Mouse (Mus musculus) intestine, embryonic 14.5 days (tissue): ENCODE measurements at regions not wholly inside any gene's neighbourhood (a gene's known extent, or its start where the extent isn't known, plus 50 kb on each side); places are given as distances from the start of the nearest gene placed in this dataset.

Experiments
- ATAC-seq: fragments of 200-750 bp; cut with Nextera tagmentation; replicated peaks from 2 replicates; pipeline ENCODE4 v1.8.0; 2017; ENCODE audit warnings: low read depth, moderate number of reproducible peaks, moderate TSS enrichment, moderate library complexity; ENCODE audit not compliant: low FRiP score, low TSS enrichment
- DNase-seq: peaks from one replicate; pipeline ENCODE4 v3.0.0-alpha.2; 2018; ENCODE audit warnings: low spot score
- H3K27ac ChIP-seq: fragments of 300-500 bp; sonication (generic); 2 replicates; pipeline ENCODE4 v1.5.1; 2014; ENCODE audit warnings: low read depth, mild to moderate bottlenecking, control low read depth
- H3K27me3 ChIP-seq: fragments of 300-500 bp; sonication (generic); replicated peaks from 2 replicates; pipeline ENCODE4 v1.6.1; 2014; ENCODE audit warnings: low read length, control low read depth; ENCODE audit not compliant: control insufficient read depth, insufficient read depth
- H3K36me3 ChIP-seq: fragments of 300-500 bp; sonication (generic); 2 replicates; pipeline ENCODE4 v1.6.1; 2014; ENCODE audit warnings: low read length, control low read depth; ENCODE audit not compliant: control insufficient read depth, insufficient read depth
- H3K4me1 ChIP-seq: fragments of 300-500 bp; sonication (generic); replicated peaks from 2 replicates; pipeline ENCODE4 v1.6.1; 2014; ENCODE audit warnings: low read length, control low read depth, mixed read lengths; ENCODE audit not compliant: control insufficient read depth, insufficient read depth
- H3K4me2 ChIP-seq: fragments of 300-500 bp; sonication (generic); 2 replicates; pipeline ENCODE4 v1.6.1; 2014; ENCODE audit warnings: low read length
- H3K4me3 ChIP-seq: fragments of 300-500 bp; sonication (generic); 2 replicates; pipeline ENCODE4 v1.5.1; 2014; ENCODE audit warnings: low read depth, low read length, control low read depth, mixed read lengths
- H3K9ac ChIP-seq: fragments of 300-500 bp; sonication (generic); 2 replicates; pipeline ENCODE4 v1.6.1; 2014; ENCODE audit warnings: mild to moderate bottlenecking, low read length
- H3K9me3 ChIP-seq: fragments of 300-500 bp; sonication (generic); 2 replicates; pipeline ENCODE4 v1.6.1; 2016; ENCODE audit warnings: low read length, control low read depth; ENCODE audit not compliant: control insufficient read depth
- WGBS: fragments of 180-500 bp; shearing (Covaris S2); extraction: QIAGEN DNeasy Blood & Tissue Kit; methylation state at CpG from one replicate; pipeline ENCODE4 v1.1.7; 2014; 5-methylcytosine and 5-hydroxymethylcytosine counted together

DNA sequence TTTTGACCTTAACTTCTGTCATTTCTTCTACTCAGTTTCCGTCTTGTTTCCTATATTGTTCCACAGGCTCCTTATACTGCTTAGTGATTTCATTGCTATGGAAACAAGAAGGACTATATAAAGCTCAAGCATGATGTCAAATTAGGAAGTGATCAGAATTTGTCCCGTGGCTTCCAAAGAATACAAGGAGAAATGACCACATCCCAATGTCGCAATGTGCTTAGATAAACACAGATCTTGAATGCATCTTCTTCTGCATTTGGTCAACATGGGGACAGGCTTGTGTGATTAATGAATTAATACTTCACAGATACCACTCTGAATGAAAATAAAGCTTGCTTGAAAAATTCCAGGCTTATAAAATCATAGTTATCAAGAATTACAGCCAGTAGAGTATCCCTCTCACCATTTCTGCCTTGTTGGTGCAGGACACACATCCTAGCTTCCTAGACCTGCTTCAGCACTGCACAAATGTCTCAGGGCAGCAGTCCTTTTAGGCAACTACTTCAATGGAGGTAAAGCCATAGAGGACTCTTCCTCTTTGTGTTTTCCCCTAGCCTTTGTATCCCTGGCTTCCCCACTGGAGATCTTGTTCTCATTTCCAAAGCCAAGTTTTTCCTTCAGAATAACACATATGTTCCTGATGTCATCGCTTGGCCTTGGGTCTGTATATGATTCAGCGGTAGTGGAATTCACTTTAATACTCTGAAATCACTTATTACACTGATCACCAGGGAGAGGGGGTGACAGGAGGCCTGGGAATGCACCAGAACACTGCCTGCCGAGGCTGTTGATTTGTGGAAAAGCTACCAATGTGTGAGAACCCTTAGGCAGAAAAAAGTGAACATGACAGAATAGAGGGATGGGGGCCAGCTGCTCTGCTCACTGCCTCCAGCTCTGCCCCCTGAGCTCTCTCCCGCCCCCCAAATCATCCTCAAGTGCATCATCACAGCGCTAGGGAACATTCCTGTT, 97.9 kb upstream of the Ccn6 start:
- H3K9ac ChIP-seq, result no peak overlapping the region
- H3K4me1 ChIP-seq, result peaks cover 41% of the 10 kb centered on the region
- peak; percentile 61 for DNase-seq
- no peak overlapping the region for H3K4me2 ChIP-seq
- ATAC-seq, result 0 out of 2 replicates have a peak, but pooled peaks have one; percentile 50
- WGBS, result 48% methylated on average over 8 of the region's 8 CpGs
- no peaks in the 10 kb centered on the region for H3K36me3 ChIP-seq
- no peaks in the 10 kb centered on the region for H3K27me3 ChIP-seq
- no peak overlapping the region for H3K4me3 ChIP-seq
- no peaks in the 10 kb centered on the region for H3K9me3 ChIP-seq
- H3K27ac ChIP-seq, result peak overlapping the region; percentile 82

GRCm38 (mm10) chr10:39260061-39260460, 96.5 kb upstream of the Ccn6 start:
- Histone ChIP-seq H3K4me1 (peaks cover 31% of the 10 kb centered on the region), H3K4me3 (no peak overlapping the region), H3K9ac (no peak overlapping the region), H3K27me3 (no peaks in the 10 kb centered on the region), H3K27ac (no peak overlapping the region), H3K36me3 (no peaks in the 10 kb centered on the region), H3K4me2 (no peak overlapping the region), H3K9me3 (no peaks in the 10 kb centered on the region)
- no peak for DNase-seq
- 92% methylated on average over 6 of the region's 6 CpGs for WGBS
- no peak for ATAC-seq

DNA sequence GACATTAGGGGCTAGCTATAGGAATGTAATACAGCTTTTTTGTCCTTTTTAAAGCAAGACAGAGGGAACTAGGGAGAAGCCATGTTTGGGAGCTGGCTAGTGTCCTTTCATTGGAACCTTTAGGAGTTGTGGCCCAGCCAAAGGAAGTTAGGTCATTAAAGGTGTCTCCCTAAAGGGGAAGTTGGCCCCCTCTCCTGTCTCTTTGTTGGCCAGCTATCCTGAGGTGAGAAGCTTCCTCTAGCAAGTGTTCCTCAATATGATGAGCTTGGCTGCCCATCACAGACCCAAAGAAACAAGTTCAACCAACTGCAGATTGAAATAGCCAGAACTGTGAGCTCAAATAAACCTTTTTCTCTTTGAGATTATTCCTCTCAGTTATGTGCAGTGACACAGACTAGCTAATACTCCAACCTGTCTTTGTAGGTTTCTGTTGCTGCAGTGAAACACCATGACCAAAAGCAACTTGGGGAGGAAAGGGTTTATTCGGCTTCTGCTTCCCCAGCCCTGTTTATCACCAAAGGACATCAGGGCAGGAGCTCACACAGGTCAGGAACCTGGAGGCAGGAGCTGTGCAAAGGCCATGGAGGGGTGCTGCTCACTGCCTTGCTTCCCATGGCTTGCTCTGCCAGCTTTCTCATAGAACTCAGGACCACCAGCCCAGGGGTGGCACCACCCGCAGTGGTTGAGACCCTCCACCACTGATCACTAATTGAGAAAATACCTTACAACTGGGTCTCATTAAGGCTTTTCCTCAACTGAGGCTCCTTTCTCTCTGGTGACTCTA, 94.0 kb upstream of the Ccn6 start:
- 83% methylated on average over 2 of the region's 2 CpGs for WGBS
- Histone ChIP-seq H3K4me2 (no peak overlapping the region), H3K4me3 (no peak overlapping the region), H3K27me3 (no peaks in the 10 kb centered on the region), H3K9ac (no peak overlapping the region), H3K4me1 (peaks cover 18% of the 10 kb centered on the region; the same call in 1 of the 2 replicates), H3K9me3 (no peaks in the 10 kb centered on the region), H3K27ac (no peak overlapping the region), H3K36me3 (no peaks in the 10 kb centered on the region)
- ATAC-seq (no peak), DNase-seq (peak; percentile 47)

DNA sequence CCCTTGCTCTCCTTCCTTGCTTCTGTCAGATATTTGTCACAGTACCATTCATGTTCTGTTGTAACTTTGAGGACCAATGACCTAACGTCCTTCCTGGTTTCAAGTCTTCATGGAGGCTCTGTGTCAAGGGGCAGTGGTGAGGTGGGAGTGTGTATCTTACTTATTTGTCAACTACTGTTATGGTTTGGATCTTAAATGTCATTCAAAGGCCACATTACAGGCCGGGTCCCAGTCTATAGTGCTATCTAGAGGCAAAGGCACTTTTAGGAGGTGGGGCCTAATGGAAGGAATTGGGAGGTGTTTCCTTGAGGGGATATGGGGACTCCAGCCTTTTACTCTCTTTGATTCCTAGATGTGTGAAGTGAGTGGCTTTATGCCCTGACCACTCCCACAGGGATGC, 91.0 kb upstream of the Ccn6 start:
- DNase-seq (peak; percentile 38), ATAC-seq (no peak)
- no peak overlapping the region for H3K9ac ChIP-seq
- H3K27me3 ChIP-seq, result no peaks in the 10 kb centered on the region
- H3K9me3 ChIP-seq, result no peaks in the 10 kb centered on the region
- no peaks in the 10 kb centered on the region for H3K4me1 ChIP-seq
- H3K27ac ChIP-seq, result no peak overlapping the region
- no peak overlapping the region for H3K4me2 ChIP-seq
- no peaks in the 10 kb centered on the region for H3K36me3 ChIP-seq
- H3K4me3 ChIP-seq, result no peak overlapping the region
- 80% methylated on average over 2 of the region's 2 CpGs for WGBS

DNA sequence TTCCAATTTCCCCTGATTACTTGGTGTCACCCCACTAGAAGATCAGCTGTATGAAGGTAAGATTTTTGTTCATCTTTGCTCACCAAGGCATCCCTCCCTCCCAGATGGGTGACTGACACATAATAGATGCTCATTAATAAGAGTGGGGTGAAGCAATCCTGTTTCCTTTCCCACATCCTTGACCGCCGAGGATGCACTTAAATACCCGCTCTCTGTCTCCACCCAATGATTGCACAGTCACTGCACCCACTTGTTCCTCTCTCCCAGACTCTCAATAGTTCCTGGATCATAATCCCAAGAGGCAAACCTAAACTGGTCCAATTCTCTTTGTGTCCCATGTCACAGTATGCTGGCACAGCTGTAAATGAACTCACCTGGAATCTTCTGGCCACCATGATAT, 86.4 kb upstream of the Ccn6 start:
- H3K9me3 ChIP-seq, result no peaks in the 10 kb centered on the region
- H3K4me3 ChIP-seq, result no peak overlapping the region
- no peak overlapping the region for H3K27ac ChIP-seq
- no peak for DNase-seq
- ATAC-seq, result no peak
- 89% methylated on average over 3 of the region's 3 CpGs for WGBS
- no peak overlapping the region for H3K9ac ChIP-seq
- H3K4me2 ChIP-seq, result no peak overlapping the region
- no peaks in the 10 kb centered on the region for H3K27me3 ChIP-seq
- H3K36me3 ChIP-seq, result no peaks in the 10 kb centered on the region
- no peaks in the 10 kb centered on the region for H3K4me1 ChIP-seq

DNA sequence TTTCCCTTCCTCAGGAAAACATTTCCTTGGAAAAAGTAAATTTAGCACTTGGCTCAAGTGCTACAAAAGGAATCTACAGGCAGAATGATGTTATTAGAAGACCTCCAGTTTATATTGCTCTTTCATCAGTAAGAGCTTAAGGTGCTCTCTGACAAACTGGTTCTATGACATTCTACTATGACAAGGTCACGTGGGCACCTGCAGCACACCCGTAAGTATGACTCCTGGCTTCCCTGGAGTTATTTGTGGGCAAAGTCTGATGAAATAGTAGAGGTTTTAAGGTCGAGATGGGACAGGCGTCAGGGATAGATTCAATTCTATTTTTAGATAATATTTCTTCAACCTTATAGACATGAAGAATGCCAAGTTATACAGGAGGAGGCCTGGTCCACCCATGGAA, 84.9 kb upstream of the Ccn6 start:
- Histone ChIP-seq H3K4me3 (no peak overlapping the region), H3K27me3 (no peaks in the 10 kb centered on the region), H3K9ac (no peak overlapping the region), H3K4me1 (no peaks in the 10 kb centered on the region), H3K9me3 (no peaks in the 10 kb centered on the region), H3K36me3 (no peaks in the 10 kb centered on the region), H3K4me2 (no peak overlapping the region), H3K27ac (no peak overlapping the region)
- 80% methylated on average over 4 of the region's 4 CpGs for WGBS
- ATAC-seq (no peak), DNase-seq (peak; percentile 28)

- Histone ChIP-seq H3K4me1 (no peaks in the 10 kb centered on the region), H3K36me3 (no peaks in the 10 kb centered on the region), H3K4me2 (no peak overlapping the region), H3K4me3 (no peak overlapping the region), H3K9ac (no peak overlapping the region), H3K9me3 (no peaks in the 10 kb centered on the region), H3K27me3 (no peaks in the 10 kb centered on the region), H3K27ac (no peak overlapping the region)
- DNase-seq, result peak; percentile 46
- ATAC-seq, result no peak
- WGBS, result 64% methylated on average over 3 of the region's 3 CpGs
Observed at GRCm38 (mm10) chr10:39246984-39247383, 83.4 kb upstream of the Ccn6 start.

GRCm38 (mm10) chr10:39245141-39245540, 81.5 kb upstream of the Ccn6 start:
- no peak overlapping the region for H3K9ac ChIP-seq
- ATAC-seq (no peak), DNase-seq (no peak)
- H3K36me3 ChIP-seq, result no peaks in the 10 kb centered on the region
- no peak overlapping the region for H3K4me2 ChIP-seq
- H3K27me3 ChIP-seq, result no peaks in the 10 kb centered on the region
- H3K4me3 ChIP-seq, result no peak overlapping the region
- no peak overlapping the region for H3K27ac ChIP-seq
- H3K4me1 ChIP-seq, result no peaks in the 10 kb centered on the region; the same call in 1 of the 2 replicates
- H3K9me3 ChIP-seq, result no peaks in the 10 kb centered on the region
- WGBS, result 59% methylated on average over 4 of the region's 4 CpGs
